Mouse (Mus musculus) forebrain, embryonic 11.5 days (tissue): ENCODE data around the gene Lce6a. TPM values are rescaled to one million over a fixed set of nuclear protein-coding genes. Genes with fewer than 3 reads are reported as not detected.

ENCODE experiments used
- ATAC-seq: fragments of 200-750 bp; cut with Nextera tagmentation; replicated peaks from 2 replicates; pipeline ENCODE4 v1.8.0; 2017; ENCODE audit warnings: moderate TSS enrichment; ENCODE audit not compliant: low FRiP score
- DNase-seq: peaks from one replicate; pipeline ENCODE4 v3.0.0-alpha.2; 2017; ENCODE audit warnings: low spot score
- H3K27ac ChIP-seq: fragments of 300-500 bp; sonication (generic); 2 replicates; pipeline ENCODE4 v1.5.1; 2014; ENCODE audit warnings: low read depth, low read length
- H3K27me3 ChIP-seq: fragments of 300-500 bp; sonication (generic); 2 replicates; pipeline ENCODE4 v1.6.1; 2014; ENCODE audit warnings: mild to moderate bottlenecking, low read length, mixed read lengths; ENCODE audit not compliant: control insufficient read depth, insufficient read depth
- H3K36me3 ChIP-seq: fragments of 300-500 bp; sonication (generic); 2 replicates; pipeline ENCODE4 v1.6.1; 2014; ENCODE audit warnings: mild to moderate bottlenecking, low read length, moderate library complexity, mixed read lengths; ENCODE audit not compliant: control insufficient read depth, insufficient read depth
- H3K4me1 ChIP-seq: fragments of 300-500 bp; sonication (generic); replicated peaks from 2 replicates; pipeline ENCODE4 v1.6.1; 2014; ENCODE audit warnings: low read length, mixed read lengths; ENCODE audit not compliant: control insufficient read depth, insufficient read depth
- H3K4me2 ChIP-seq: fragments of 300-500 bp; sonication (generic); 2 replicates; pipeline ENCODE4 v1.6.1; 2014; ENCODE audit warnings: low read depth, mild to moderate bottlenecking, low read length, moderate library complexity, mixed read lengths; ENCODE audit not compliant: severe bottlenecking
- H3K4me3 ChIP-seq: fragments of 300-500 bp; sonication (generic); 2 replicates; pipeline ENCODE4 v1.5.1; 2014; ENCODE audit warnings: low read depth, low read length
- H3K9ac ChIP-seq: fragments of 300-500 bp; sonication (generic); 2 replicates; pipeline ENCODE4 v1.6.1; 2014; ENCODE audit warnings: low read length
- H3K9me3 ChIP-seq: fragments of 300-500 bp; sonication (generic); 2 replicates; pipeline ENCODE4 v1.6.1; 2016; ENCODE audit warnings: low read length, mixed read lengths; ENCODE audit not compliant: control insufficient read depth
- WGBS: fragments of 180-500 bp; shearing (Covaris S2); extraction: QIAGEN DNeasy Blood & Tissue Kit; methylation state at CpG from one replicate; pipeline ENCODE4 v1.1.7; 2014; 5-methylcytosine and 5-hydroxymethylcytosine counted together
- polyA plus RNA-seq: library from polyadenylated mRNA; unstranded; fragments of >200 nt; fragmentation: Nextera tagmentation; extraction: Ambion mirVana; gene quantifications from 2 replicates; pipeline ENCODE4 v1.2.1, GENCODE M21; 2014

Lce6a gene
- polyA plus RNA-seq, 1 experiment from 2014 or later = not detected

DNA sequence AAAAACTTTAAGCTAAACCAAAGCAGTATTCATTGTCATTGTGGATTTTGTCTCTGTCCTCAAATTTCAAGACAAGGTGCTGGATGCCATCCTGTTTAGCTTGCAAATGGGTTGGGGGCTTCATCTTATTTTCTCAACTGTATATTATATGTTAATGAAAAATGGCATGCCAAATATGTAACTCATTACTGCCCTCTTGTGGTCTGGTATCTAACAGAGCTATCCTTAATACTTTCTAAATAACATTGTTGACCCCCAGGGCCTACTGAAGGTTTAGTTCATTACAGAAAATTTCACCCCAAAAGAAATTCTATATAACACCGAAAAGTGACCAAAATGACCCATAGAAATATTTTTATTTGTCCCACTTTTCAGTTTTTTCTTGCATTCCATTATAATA lies 19.3 kb downstream of the Lce6a start:
- DNase-seq = no peak
- no peak overlapping the region for H3K4me3 ChIP-seq
- H3K4me1 ChIP-seq = no peaks in the 10 kb centered on the region
- no peaks in the 10 kb centered on the region for H3K36me3 ChIP-seq
- 48% methylated on average over 1 of the region's 1 CpGs for WGBS
- H3K4me2 ChIP-seq = no peak overlapping the region
- no peak overlapping the region for H3K9ac ChIP-seq
- H3K27ac ChIP-seq = no peak overlapping the region
- no peak for ATAC-seq
- H3K27me3 ChIP-seq = no peaks in the 10 kb centered on the region
- H3K9me3 ChIP-seq = peaks cover 4% of the 10 kb centered on the region; the same call in 1 of the 2 replicates

DNA sequence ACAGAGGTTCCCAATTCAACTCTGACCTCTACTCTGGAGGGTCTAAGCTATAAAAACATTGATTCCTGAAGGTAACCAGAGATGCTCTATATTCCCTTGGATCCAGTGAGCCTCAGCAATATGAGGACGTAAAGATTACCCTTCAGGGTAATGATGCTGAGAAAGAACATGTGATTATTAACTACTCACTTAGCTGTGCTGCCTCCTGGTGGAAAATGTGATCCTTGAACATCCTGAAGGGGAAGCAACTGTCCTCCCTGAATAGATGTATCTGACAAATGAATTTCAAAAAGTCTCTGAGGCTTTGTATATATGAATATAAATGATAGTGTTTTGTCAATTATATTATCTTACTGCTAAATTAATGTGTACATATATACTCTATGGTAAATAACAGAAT lies 21.0 kb downstream of the Lce6a start:
- H3K4me3 ChIP-seq = no peak overlapping the region
- WGBS = 63% methylated on average over 1 of the region's 1 CpGs
- no peak for ATAC-seq
- H3K4me1 ChIP-seq = no peaks in the 10 kb centered on the region
- no peaks in the 10 kb centered on the region for H3K27me3 ChIP-seq
- no peak overlapping the region for H3K4me2 ChIP-seq
- no peak overlapping the region for H3K27ac ChIP-seq
- DNase-seq = no peak
- H3K9ac ChIP-seq = no peak overlapping the region
- H3K36me3 ChIP-seq = no peaks in the 10 kb centered on the region
- peaks cover 4% of the 10 kb centered on the region; the same call in 1 of the 2 replicates for H3K9me3 ChIP-seq

DNA sequence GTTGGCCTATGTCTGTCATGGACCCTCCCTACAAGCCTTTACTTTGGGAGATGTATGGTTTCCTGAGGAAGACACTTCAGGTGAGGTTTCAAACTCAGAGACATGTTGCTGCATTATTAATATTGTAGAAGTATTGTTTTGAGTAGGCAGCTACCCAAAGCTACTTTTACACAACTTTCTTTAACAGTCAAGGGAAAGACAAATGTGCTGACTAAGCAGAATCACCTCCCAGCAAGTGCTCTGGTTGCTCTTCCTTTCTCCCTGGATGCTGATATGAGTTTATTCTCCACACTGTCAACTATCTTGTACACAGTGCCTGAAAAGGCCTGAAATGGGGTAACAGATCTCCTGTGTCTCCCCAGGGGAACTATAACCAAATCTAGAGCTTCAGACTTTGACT lies 21.5 kb downstream of the Lce6a start:
- Histone ChIP-seq H3K4me2 (no peak overlapping the region), H3K36me3 (no peaks in the 10 kb centered on the region), H3K27me3 (no peaks in the 10 kb centered on the region), H3K4me3 (no peak overlapping the region), H3K9ac (no peak overlapping the region), H3K27ac (no peak overlapping the region), H3K4me1 (no peaks in the 10 kb centered on the region), H3K9me3 (peaks cover 4% of the 10 kb centered on the region; the same call in 1 of the 2 replicates)
- DNase-seq (no peak), ATAC-seq (no peak)

DNA sequence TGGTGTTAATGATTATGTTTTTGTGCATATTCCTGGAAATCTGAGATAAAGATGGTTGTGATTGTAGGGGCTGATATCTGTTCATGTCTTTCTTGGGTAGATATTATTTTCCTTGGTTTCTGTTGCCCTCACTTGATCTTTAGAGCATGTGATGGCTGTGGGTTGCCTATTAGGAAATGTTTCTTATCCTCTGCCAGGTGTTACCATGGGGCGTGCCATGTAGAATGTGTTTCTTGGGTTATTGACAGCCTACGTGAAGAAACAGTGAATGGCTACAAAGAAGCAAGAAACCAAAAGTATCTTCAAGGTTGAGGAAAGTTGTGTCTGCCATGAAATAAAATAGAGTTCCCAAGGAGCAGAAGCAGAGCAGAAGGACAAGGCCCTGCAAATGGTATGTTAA lies 23.0 kb downstream of the Lce6a start:
- no peak overlapping the region for H3K4me2 ChIP-seq
- H3K4me1 ChIP-seq = no peaks in the 10 kb centered on the region
- H3K9me3 ChIP-seq = peaks cover 4% of the 10 kb centered on the region; the same call in 1 of the 2 replicates
- no peak for DNase-seq
- H3K9ac ChIP-seq = no peak overlapping the region
- no peaks in the 10 kb centered on the region for H3K27me3 ChIP-seq
- no peak overlapping the region for H3K27ac ChIP-seq
- WGBS = 96% methylated on average over 2 of the region's 2 CpGs
- no peak for ATAC-seq
- no peaks in the 10 kb centered on the region for H3K36me3 ChIP-seq
- H3K4me3 ChIP-seq = no peak overlapping the region

DNA sequence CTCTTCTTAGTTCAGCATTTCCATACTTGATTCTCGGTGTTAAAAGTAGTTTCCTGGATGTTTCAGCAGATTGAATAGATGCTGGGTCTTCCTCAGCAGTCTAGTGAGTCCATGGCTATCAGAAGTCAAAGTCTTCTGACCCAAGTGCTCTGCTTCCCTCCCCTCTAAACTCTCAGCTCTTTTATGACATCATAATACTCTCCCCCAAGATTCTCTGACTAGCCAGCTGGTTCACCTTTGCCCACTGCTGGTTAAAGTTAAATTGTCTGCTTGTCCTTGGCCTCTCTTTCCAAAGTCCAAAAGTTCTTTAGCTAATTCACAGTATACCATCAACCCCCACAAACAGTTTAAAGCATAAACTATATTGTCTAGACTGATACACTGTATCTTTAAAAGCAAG lies 32.6 kb downstream of the Lce6a start, which contains the start of gene Smcp:
Gene Smcp (minus strand): TSS at position 140 of the 400 bp plus-strand sequence.
- no peak for ATAC-seq
- no peak within 1 kb of the TSS for H3K27ac ChIP-seq
- 72% methylated on average over 1 of the region's 1 CpGs for WGBS
- no peak for DNase-seq
- no peak within 1 kb of the TSS for H3K4me2 ChIP-seq
- H3K9ac ChIP-seq = no peak within 1 kb of the TSS
- H3K9me3 ChIP-seq = no peaks in the 10 kb centered on the region
- H3K4me3 ChIP-seq = no peak within 1 kb of the TSS
- H3K36me3 ChIP-seq = no peaks in the 10 kb centered on the region
- H3K4me1 ChIP-seq = no peaks in the 10 kb centered on the region
- no peaks in the 10 kb centered on the region for H3K27me3 ChIP-seq

DNA sequence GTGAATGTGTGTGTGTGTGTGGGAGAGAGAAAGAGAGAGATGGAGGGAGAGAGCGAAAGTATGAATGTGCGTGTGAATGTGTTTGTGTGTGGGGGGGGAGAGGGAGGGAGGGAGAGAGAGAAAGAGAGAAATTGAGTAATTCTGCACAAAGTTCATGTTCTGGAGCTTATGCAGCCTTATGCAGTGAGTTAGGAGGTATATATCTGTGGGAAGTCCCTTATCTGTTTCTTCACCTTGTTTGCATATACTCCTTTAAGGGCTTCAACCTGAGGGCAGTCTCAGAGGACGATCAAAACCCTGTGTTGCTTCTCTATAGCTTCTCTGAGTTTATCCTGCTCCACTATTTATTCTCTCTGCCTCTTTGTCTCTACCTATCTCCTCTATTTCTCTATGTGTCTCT lies 34.3 kb downstream of the Lce6a start:
- Histone ChIP-seq H3K9ac (no peak overlapping the region), H3K36me3 (no peaks in the 10 kb centered on the region), H3K27ac (no peak overlapping the region), H3K4me3 (no peak overlapping the region), H3K9me3 (no peaks in the 10 kb centered on the region), H3K4me1 (no peaks in the 10 kb centered on the region), H3K4me2 (no peak overlapping the region), H3K27me3 (no peaks in the 10 kb centered on the region)
- DNase-seq (no peak), ATAC-seq (no peak)
- 90% methylated on average over 3 of the region's 3 CpGs for WGBS

DNA sequence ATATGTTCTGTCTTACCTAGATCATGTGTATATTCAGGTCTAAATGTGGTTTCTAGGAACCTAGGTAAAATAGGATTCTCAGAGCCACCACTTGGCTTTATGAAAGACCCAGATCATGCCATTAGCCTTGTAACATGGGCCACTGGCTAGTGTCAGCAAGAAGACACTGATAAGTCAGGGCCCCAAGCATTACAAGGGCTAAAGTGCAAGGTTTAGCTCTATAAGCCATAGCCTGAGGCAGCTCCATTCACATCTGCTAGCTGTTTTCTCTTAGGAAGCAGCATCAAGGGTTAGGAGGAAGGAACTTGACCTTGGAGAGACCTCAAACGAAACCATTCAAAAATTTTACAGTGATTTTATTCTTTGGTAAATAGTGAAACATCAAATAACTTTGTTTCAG lies 36.4 kb downstream of the Lce6a start:
- Histone ChIP-seq H3K4me3 (no peak overlapping the region), H3K9ac (no peak overlapping the region), H3K27me3 (no peaks in the 10 kb centered on the region), H3K4me2 (no peak overlapping the region), H3K9me3 (no peaks in the 10 kb centered on the region), H3K27ac (no peak overlapping the region), H3K4me1 (no peaks in the 10 kb centered on the region), H3K36me3 (no peaks in the 10 kb centered on the region)
- ATAC-seq (no peak), DNase-seq (no peak)
- WGBS = 70% methylated on average over 1 of the region's 1 CpGs

DNA sequence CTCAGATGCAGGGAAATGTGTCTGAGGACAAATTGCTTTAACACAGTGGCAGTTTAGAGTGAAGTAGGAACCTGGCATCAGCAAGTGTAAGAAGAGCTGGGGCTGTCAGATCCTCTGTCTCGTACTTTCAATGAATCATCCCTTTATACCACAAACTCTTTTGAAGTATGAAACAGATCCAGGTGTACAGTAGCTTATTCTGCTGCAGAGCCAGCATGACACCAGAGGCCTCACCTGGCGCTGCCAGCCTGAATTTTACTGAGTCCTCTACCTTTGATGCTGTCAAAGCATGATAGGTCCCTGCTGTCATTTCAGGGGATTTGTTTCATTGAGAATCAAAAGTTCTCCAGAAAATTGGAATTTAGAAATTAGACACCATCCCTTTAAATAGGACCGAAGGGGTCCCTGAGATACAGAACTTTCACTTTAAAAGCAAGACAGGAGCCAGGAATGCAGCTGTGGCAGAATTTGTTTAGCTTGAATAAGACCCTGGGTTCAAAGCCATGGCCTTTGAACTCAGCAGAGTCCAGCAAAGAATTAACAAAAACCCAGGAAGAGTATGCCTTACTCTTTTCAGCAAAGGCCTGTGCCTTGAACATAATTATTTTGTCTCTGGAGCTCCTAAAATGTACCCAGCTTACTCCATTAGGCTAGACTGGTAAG lies 38.2 kb downstream of the Lce6a start:
- Histone ChIP-seq H3K4me1 (no peaks in the 10 kb centered on the region), H3K9ac (no peak overlapping the region), H3K36me3 (no peaks in the 10 kb centered on the region), H3K27me3 (no peaks in the 10 kb centered on the region), H3K9me3 (no peaks in the 10 kb centered on the region), H3K4me3 (no peak overlapping the region), H3K27ac (no peak overlapping the region), H3K4me2 (no peak overlapping the region)
- ATAC-seq (no peak), DNase-seq (no peak)
- WGBS = 65% methylated on average over 3 of the region's 3 CpGs

- Histone ChIP-seq H3K9me3 (no peaks in the 10 kb centered on the region), H3K4me3 (no peak overlapping the region), H3K36me3 (no peaks in the 10 kb centered on the region), H3K27me3 (no peaks in the 10 kb centered on the region), H3K27ac (no peak overlapping the region), H3K9ac (no peak overlapping the region), H3K4me1 (no peaks in the 10 kb centered on the region), H3K4me2 (no peak overlapping the region)
- DNase-seq = no peak
- WGBS = 71% methylated on average over 1 of the region's 1 CpGs
- ATAC-seq = no peak
Observed at GRCm38 (mm10) chr3:92579508-92579907, 42.0 kb downstream of the Lce6a start.
